In genomic region chr1:75359346-75359745, GRCm38 (mm10) we compare ENCODE assay signal across 11 mouse cellular contexts. TPM values are rescaled to one million over a fixed set of nuclear protein-coding genes. Genes with fewer than 3 reads are reported as not detected.
A peak's percentile ranks its signal among the peaks of the same experiment; 100 is the strongest.
DNase-seq lines count a peak whose midpoint lies in the region; ATAC-seq and TF ChIP-seq lines count a peak whose summit lies in the region.
"Had no signal": no experiment of that assay in that cellular context is flagged by ENCODE, and none has a peak within 500 bp of the region (broad histone marks: within the 10 kb centered on the region; RNA-seq: fewer than 3 reads in every experiment).

No protein-coding gene starts in this region.

- peaks cover 8% of the 10 kb centered on the region; the same call in 1 of the 2 replicates for H3K4me1 ChIP-seq in lung, embryonic 14.5 days (ENCODE audit: insufficient read depth)
- peaks cover 20% of the 10 kb centered on the region; the same call in 1 of the 2 replicates for H3K4me1 ChIP-seq in stomach, embryonic 14.5 days (ENCODE audit: control insufficient read depth, insufficient read depth, low read length)

- H3K4me2 ChIP-seq in lung, embryonic 14.5 days = no peak overlapping the region
- H3K4me2 ChIP-seq in stomach, embryonic 14.5 days (replicated peaks; ENCODE audit: low read depth, low read length) = no peak overlapping the region

- no peaks in the 10 kb centered on the region for H3K9me3 ChIP-seq in lung, embryonic 14.5 days (ENCODE audit: low read depth, low read length)
- no peaks in the 10 kb centered on the region for H3K9me3 ChIP-seq in stomach, embryonic 14.5 days (ENCODE audit: control insufficient read depth, low read depth, low read length)
- H3K9me3 ChIP-seq: embryonic facial prominence, embryonic 15.5 days had no signal

- H3K4me3 ChIP-seq in lung, embryonic 14.5 days (ENCODE audit: low read depth, low read length) = no peak overlapping the region
- H3K4me3 ChIP-seq in stomach, embryonic 14.5 days (ENCODE audit: low read depth, low read length) = no peak overlapping the region

- TF ChIP-seq CTCF in lung, embryonic 14.5 days (IDR thresholded peaks at IDR 0.05; ENCODE audit: low read depth) = no peak

- DNase-seq in lung, embryonic 14.5 days = peak; percentile 59
- DNase-seq in lung, postnatal 14 days = no peak
- DNase-seq in gastrocnemius, postnatal 25 days = peak; percentile 59
- peak; percentile 64 for DNase-seq in heart, postnatal 4 days
- DNase-seq in T-cell, adult 2 months (ENCODE audit: low spot score) = no peak
- no peak for DNase-seq in embryo, embryonic 11 days
- DNase-seq: thymus, postnatal 4 days had no signal

- WGBS in lung, embryonic 14.5 days = 35% methylated on average over 13 of the region's 13 CpGs
- 51% methylated on average over 13 of the region's 13 CpGs for WGBS in stomach, embryonic 14.5 days

- no peaks in the 10 kb centered on the region for H3K36me3 ChIP-seq in lung, embryonic 14.5 days (ENCODE audit: insufficient read depth)
- H3K36me3 ChIP-seq in stomach, embryonic 14.5 days (ENCODE audit: control insufficient read depth, insufficient read depth, low read length) = no peaks in the 10 kb centered on the region
- H3K36me3 ChIP-seq: embryonic facial prominence, embryonic 15.5 days had no signal

- H3K27me3 ChIP-seq in lung, embryonic 14.5 days (ENCODE audit: insufficient read depth, low read length) = peaks cover 22% of the 10 kb centered on the region
- H3K27me3 ChIP-seq in stomach, embryonic 14.5 days (ENCODE audit: control insufficient read depth, insufficient read depth, low read length) = no peaks in the 10 kb centered on the region; the same call in 1 of the 2 replicates

- H3K27ac ChIP-seq in lung, embryonic 14.5 days (ENCODE audit: low read depth) = peak overlapping the region; percentile 0; the same call in 1 of the 2 replicates
- H3K27ac ChIP-seq in stomach, embryonic 14.5 days (ENCODE audit: low read length) = peak overlapping the region; percentile 50; the same call in 1 of the 2 replicates
- H3K27ac ChIP-seq: embryonic facial prominence, embryonic 15.5 days had no signal

- H3K9ac ChIP-seq in lung, embryonic 14.5 days = no peak overlapping the region
- H3K9ac ChIP-seq in stomach, embryonic 14.5 days (replicated peaks; ENCODE audit: low read depth, low read length) = no peak overlapping the region
- H3K9ac ChIP-seq: embryonic facial prominence, embryonic 15.5 days had no signal

- ATAC-seq in lung, embryonic 14.5 days (ENCODE audit: insufficient read depth) = peak; percentile 38; the same call in 1 of the 2 replicates
- no peak for ATAC-seq in stomach, embryonic 14.5 days (ENCODE audit: insufficient number of reproducible peaks, insufficient read depth, low FRiP score, low read depth)

RNA-seq across cellular contexts. Expression of gene Des, which starts 0.8 kb away (rescaled TPM):
- polyA plus RNA-seq in lung, embryonic 14.5 days (2014; fragmentation: Nextera tagmentation; extraction: Ambion mirVana) = 42.9 and 46.3 TPM in 2 replicates
- total RNA-seq in gastrocnemius, postnatal 25 days (2021) = 1,000 to 10,000 TPM; 1,914 to 2,104 TPM
- total RNA-seq in heart, postnatal 4 days (2021) = 100 to 1,000 TPM; 742 to 747 TPM
- polyA plus RNA-seq in stomach, embryonic 14.5 days (2014; fragmentation: Nextera tagmentation; extraction: Ambion mirVana) = 43.7 and 51.0 TPM in 2 replicates
- total RNA-seq: megakaryocyte, adult 5-6 weeks; neutrophil, adult 5-6 weeks had no signal

RNA-seq across cellular contexts. Expression of gene Speg, which starts 15.8 kb away (rescaled TPM):
- polyA plus RNA-seq in lung, embryonic 14.5 days (2014; fragmentation: Nextera tagmentation; extraction: Ambion mirVana) = 40.1 and 44.7 TPM in 2 replicates
- total RNA-seq in gastrocnemius, postnatal 25 days (2021) = 100 to 1,000 TPM; 200 to 244 TPM
- 100 to 1,000 TPM; 121 to 123 TPM for total RNA-seq in heart, postnatal 4 days (2021)
- 53.8 and 54.9 TPM in 2 replicates for polyA plus RNA-seq in stomach, embryonic 14.5 days (2014; fragmentation: Nextera tagmentation; extraction: Ambion mirVana)
- total RNA-seq: neutrophil, adult 5-6 weeks had no signal

RNA-seq across cellular contexts. Expression of gene Dnpep, which starts 41.6 kb away (rescaled TPM):
- polyA plus RNA-seq in lung, embryonic 14.5 days (2014; fragmentation: Nextera tagmentation; extraction: Ambion mirVana) = 110 and 113 TPM in 2 replicates
- total RNA-seq in gastrocnemius, postnatal 25 days (2021) = 10 to 100 TPM; 46.1 to 51.4 TPM
- total RNA-seq in heart, postnatal 4 days (2021) = 10 to 100 TPM; 89.5 to 89.8 TPM
- polyA plus RNA-seq in stomach, embryonic 14.5 days (2014; fragmentation: Nextera tagmentation; extraction: Ambion mirVana) = 126 and 127 TPM in 2 replicates

Comparison
In these comparisons a context has a peak if more than half of its experiments do, and no peak if none do; other contexts are left out.
1. DNase-seq: peak in lung, embryonic 14.5 days (single experiment), gastrocnemius, postnatal 25 days (single experiment) and heart, postnatal 4 days (single experiment); none in lung, postnatal 14 days (single experiment), T-cell, adult 2 months (single experiment) and embryo, embryonic 11 days (single experiment).